Mouse (Mus musculus) left cerebral cortex, adult 9 months (tissue): Measurements from ENCODE around the gene Pum3.
"Not testable (repeated sequence)": the region's sequence is repeated elsewhere in the genome, so short reads cannot be mapped to it uniquely, and the experiment has no call there.

ENCODE experiments used
- DNase-seq, 2 experiments: peaks; one replicate each; pipeline ENCODE4 v3.0.0; 2022; ENCODE audit warnings: low spot score in 2 of 2

The Pum3 gene

DNA sequence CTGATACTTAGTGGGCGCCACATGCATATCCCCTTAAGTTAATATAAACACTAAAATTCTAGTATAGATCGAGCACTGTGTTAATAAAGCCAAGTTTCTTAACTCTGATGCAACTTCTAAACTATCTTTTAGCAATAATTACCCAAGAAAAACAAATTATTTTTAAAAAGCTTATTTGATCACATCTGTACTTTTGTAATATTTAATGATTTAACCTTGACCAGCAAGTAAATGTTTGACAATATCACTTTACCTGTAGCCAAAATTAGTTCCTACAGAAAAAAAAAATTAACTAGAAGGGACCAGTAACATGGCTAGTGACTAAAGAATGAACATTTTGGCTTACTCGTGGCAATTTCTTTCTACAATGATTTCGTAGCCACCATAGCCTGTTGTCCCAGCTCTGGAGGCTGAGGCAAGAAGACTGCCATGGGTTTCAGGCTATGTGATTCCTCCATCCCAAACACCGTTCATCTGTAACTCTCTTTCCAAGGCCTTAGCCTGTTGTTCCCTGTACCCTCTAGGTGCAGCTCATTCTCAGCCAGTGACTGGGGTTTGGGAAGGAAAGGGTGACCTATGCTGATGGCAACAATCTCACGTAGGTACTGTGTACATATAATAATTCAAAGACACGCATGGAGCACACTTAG lies 35.2 kb downstream of the Pum3 start:
- no peak for DNase-seq

DNA sequence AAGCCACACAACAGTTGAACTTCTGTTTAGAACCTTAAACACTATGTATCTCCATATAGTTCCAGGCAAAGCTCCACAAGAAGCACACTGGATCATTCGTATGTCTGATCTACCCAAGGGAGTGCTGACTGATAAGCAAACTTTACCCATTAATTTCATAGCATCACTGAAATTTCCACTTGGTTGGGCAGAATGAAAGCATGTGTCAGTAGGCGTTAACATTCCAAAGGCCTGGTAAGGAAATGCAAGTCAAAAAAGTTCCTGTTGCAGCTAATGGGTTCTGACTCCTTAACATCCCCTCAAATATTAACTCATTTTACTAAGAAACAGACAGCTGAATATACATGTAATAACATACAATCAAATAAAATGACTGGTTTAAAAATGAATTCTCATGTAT lies 37.2 kb downstream of the Pum3 start:
- DNase-seq, result no peak

DNA sequence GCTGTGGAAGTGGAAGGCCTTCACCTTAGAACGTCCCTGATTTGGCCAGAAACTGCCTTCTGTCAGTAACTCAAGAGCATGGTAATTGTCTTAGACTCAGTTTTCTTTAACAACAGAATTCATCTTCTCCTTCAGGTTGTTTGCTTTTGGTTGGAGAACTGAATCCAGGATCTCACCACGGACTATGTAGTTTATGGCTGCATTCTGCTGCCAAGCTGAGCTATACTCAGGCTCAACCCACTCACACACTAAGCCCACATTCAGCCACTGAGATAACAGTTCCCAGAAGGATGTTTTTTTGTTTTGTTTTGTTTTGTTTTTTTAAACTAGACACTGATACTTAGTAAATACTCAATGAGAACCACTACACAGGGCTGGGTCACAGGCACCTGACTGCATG lies 38.3 kb downstream of the Pum3 start:
- no peak for DNase-seq

DNA sequence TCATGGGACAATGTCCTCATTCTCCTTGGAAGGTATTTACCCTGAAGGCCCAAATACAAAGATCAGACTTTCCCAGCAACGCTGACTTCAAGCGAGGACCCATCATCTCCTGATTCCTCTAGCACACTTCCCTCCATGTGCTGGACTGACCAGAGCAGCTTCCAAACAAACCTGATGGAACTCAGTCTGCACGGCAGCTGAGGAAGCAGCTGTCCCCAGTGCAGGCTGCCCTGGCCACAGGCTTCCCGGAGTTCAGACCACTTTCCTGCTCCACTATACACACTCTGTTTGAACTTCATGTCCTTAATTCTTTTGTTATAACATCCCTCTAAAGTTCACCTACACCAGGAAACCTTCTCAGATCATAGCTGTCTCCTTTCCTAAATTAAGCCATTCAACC lies 40.1 kb downstream of the Pum3 start:
- DNase-seq, result not testable (repeated sequence)

DNA sequence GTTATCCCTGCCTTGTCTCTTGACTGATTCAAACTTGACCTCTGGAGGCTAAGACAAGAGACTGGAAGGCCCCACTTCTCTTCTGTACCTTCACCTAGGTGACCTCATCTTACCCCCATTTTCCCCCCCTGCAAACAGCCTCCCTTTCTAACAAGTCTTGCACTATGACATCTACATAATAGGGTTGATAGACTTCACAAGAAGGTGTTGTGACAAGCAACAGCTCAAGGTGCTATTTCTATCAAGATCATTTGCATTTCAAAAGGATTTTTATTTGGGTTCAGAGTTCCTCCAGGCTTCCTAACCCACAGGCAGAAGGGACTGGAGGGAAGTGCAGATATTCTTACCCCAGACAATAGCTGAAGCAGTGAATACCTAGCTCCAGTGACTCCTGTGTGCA lies 44.3 kb downstream of the Pum3 start:
- peak in 1 of 2 experiments; percentile 14 for DNase-seq

DNA sequence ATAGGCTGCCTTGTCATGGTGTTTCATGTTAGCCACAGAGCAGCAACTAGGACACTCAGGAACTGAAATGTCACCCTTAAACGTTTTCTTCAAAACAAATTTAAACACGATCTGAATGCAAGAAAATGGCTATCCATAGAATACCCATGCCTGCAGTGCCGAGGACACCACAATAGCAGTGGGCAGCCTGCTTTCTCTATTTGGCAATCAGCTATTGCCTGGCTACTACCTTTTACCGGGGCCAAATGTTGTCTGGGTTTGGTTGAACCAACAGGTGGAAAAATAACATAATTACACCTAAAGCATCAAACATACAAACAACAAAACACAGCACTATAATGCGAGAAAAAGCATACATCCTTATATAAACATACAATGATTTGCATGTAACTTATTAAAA lies 46.4 kb downstream of the Pum3 start:
- no peak for DNase-seq

DNA sequence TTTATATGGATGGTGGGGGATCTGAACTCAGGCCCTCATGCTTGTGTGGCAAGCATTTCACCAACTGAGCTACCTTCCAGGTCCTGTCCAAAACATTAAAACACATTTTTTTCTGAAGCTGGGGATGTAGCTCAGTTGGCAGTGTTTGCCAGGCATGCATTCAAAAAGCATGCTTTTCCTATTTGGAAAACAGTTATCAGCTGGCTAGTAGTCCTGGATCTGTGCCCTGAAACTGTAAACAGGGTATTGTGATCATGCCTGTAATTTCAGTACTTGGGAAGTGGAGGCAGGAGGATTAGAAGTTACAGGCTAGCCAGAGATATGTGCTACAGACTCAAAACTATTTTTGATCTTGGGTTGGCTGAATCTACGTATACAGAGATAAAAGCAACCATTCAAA lies 47.5 kb downstream of the Pum3 start:
- DNase-seq, result no peak

DNA sequence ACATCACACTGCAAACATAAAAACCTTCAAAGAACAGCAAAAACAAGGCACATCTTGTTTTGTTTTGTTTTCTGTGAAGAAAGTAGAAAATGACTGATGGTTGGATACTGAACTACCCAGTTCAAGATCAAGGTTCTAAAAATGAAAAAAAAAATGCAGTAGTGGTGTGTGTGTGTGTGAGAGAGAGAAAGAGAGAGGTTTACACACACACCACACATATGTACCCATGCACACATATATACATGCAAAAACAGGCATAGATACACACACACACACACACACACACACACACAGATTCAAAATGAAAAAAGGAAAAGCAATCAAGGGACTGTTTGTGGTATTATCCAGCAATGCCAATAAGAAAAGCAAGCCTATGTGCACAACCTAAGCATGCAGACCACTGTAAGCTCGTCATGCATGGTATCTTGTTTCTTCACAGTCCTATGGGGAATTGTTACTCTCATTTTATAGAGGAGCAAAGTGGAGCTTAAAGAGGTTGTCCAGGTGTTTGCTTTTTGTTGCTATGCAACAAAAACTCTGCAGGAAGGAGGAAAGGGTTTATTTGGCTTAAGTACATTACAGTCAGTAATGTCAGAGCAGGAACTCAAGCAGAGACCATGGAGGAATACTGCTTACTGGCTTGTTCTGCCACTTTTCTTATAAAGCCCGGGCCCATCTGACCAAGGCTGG lies 49.8 kb downstream of the Pum3 start:
- DNase-seq, result no peak

DNA sequence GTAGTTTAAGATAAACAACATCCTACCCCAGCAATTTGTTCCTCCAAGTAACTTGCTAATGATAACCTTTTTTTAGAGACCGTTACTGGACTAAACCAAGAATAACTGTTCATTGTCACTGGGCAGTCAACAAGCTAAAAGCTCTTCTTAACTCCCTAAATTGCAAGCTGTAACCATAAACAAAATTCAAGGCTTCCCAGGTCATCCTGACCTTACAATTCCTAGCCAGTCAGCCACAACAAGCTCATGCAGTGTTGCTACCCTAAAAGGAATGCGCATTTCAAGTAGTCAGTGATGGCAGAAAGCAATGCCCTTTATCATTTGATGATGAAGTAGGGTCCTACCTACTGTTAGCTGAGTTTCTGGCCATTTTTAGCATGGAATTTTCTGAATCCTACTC lies 58.8 kb downstream of the Pum3 start:
- DNase-seq, result no peak

DNA sequence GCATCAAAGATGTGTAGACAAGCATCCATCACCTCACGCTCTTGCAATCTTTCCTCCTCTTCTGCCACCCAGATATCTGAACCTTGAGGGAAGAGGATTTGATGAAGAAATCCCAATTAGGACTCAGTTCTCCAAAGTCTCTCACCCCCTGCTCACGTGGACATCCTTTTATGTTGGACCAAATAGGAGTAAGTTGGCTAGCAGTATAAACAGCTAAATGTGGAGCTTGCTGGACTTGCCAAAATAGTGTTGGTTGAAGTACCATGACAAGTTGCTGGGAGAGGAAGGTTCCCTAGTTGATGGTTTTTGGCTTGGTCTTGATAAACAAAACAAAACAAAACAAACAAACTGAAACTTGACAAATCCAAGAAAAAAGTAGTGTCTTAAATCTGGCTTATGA lies 59.5 kb downstream of the Pum3 start:
- DNase-seq, result no peak

DNA sequence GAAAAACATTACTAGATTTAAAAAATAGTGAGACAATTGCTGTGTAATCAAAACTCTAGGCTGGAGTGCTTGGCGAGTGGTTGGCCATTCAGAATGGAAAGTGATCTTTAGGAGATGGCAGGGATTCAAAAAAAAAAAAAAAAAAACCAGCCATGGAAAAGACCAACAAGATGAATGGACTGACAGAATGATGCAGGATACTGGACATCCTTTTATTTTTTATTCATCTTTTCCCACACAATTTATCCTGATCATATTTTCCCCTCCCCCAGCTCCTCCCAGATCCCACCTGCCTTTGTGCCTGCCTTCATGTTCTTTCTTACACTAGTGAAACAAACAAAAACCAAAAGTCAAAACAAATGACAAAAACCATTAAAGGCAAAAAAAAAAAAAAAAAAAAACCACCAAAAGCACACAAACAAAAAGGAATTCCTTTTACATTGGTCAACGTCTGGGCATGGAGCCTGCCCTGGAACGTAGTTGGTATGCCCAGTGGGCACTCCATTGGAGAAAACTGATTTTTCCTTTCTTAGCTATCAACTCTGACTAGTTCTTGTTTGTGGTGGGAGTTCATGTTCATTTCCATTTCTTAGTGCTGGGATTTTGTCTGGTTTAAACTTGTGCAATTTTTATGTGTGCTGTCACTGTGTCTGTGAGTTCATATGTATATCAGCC lies 60.0 kb downstream of the Pum3 start:
- no peak for DNase-seq

DNA sequence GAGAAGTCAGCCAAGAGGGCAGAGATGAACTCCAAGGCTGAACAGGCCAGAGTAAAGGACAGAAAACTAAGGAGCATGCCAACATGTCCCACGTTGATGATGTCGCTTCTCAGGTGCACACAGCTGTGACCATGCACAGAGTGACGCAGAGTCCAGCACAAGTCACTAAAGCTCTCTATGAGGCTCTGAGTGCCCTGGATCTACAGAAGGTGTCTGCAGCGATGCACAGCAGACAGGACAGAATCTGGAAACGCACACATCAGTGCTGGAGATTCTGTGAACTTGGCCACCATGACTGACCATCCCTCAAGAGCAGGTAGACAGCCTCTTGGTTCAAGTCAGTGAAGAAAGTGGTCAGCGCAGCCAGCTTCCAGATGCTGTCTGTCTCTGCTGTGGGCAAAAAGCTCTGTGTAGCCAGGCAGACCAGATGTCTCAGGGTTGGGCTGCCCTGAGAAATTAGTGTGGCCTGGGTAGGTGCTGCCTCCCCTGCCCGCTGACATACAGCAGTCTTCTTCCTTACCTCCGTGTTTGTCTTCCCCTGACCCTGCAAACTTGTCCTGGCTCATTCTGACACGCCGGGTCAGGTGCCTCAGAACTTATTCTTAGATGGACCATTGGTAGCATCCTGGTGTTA lies 63.4 kb downstream of the Pum3 start:
- DNase-seq, result no peak

DNA sequence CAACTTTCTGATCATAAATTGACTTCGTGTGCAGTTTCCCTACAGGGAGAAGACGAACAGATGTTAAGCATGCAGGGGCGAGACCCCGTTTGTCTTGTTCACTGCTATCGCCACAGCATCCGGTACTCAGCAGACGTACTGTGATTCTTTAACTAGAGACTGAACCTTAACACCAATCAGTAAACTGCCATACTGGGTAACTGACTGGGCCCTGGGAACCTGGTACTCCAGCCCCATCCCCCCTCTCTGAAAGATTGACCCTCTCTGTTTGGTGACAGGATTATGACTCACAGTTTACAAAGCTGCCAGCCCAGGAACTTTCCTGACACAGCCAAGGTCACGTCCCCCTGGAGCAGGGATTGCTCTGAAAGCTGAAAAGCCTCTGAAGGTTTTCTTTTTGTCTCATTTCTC lies 65.1 kb downstream of the Pum3 start:
- no peak for DNase-seq

DNA sequence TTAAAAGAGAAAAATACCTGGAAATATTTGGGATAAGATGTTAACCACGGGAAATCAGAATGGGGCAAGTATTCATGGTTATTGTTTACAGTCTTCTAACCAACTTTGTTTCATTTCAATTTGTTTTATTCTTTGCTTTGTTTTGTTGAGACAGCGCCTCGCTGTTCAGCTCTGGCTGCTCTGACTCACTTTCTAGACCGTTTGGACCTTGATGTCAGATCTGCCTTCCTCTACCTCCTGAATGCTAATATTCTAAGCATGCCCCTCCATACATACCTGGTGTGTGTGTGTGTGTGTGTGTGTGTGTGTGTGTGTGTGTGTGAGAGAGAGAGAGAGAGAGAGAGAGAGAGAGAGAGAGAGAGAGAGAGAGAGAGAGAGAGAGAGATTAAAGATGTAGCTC lies 65.7 kb downstream of the Pum3 start:
- no peak for DNase-seq

DNA sequence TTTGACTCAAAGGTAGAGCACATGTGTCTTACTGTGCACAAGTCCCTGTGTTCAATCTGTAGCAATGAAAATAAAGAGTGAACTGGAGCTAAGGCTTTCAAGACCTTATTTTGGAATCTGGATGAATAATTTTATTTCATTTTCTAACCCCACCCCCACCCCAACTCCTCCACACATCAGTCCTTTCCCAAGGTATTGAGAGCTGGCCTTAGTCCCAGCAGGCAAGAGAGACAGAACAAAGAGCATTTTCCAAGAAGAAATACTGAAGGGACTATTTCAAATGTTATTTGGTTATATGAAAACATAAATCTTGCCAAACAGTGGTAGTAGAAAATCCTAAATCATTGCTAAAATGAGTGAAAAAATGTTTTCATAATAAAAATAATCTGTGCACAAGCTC lies 69.2 kb downstream of the Pum3 start:
- DNase-seq, result no peak

DNA sequence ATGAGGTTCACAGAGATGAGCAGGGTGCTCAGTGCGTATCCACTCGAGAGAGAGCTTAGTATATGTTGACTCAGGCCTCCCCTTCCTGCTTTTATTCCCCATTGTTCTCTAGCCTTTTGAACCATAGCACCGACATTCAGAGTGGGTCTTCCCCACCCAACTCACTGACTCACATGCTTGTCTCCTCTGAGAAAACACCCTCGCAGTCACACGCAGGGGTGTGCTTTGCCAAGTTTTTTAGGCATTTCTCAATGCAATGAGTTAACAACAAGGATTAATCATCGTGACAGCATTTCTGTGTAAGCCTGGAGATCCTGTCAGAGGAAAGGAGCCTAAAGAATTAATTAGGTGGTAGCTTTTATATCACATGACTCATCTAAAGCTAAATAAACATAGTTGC lies 77.9 kb downstream of the Pum3 start:
- DNase-seq, result peak; percentile 38 to 44

DNA sequence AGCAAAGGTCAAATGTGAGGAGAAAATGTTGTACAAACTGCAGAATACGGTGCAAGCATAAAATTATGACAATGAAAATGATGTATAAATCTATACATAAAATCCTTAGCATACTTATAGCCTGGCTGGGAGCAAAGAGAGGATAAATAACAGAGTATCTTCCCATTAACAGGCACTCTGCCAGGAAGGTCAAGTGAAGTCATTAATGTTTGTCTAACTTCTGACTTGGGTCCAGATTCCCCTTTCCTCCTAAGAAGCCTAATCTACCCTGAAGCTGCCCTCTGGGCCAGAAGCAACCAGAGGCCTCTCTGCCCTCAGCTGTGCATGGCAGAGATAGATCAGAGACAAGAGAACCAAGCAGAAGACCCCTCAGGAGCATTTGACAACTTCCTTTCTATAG lies 83.1 kb downstream of the Pum3 start:
- DNase-seq, result no peak
